Mouse (Mus musculus) adrenal gland, postnatal 4 days (tissue): ENCODE data around the gene Gnl3l. TPM values are rescaled to one million over a fixed set of nuclear protein-coding genes. Genes with fewer than 3 reads are reported as not detected.

Experiments
- DNase-seq, 2 experiments: peaks; one replicate each; pipeline ENCODE4 v3.0.0; 2021 to 2022; ENCODE audit warnings: low spot score in 2 of 2, mixed read lengths in 2 of 2
- total RNA-seq, 2 experiments: library from RNA; stranded (reverse); gene quantifications; 2 replicates each; pipeline ENCODE4 v1.2.3; 2021

Gene Gnl3l
- total RNA-seq, 2 experiments from 2014 or later = 62.4 to 75.3 TPM

- no peak for DNase-seq
Measured at GRCm38 (mm10) chrX:150960702-150961101, 56.4 kb downstream of the Gnl3l start.

GRCm38 (mm10) chrX:150956522-150957300, 60.4 kb downstream of the Gnl3l start:
- DNase-seq = peak; percentile 36 to 43

GRCm38 (mm10) chrX:150956016-150956415, 61.1 kb downstream of the Gnl3l start:
- DNase-seq = no peak

- no peak for DNase-seq
Measured at GRCm38 (mm10) chrX:150955441-150955840, 61.7 kb downstream of the Gnl3l start.

DNA sequence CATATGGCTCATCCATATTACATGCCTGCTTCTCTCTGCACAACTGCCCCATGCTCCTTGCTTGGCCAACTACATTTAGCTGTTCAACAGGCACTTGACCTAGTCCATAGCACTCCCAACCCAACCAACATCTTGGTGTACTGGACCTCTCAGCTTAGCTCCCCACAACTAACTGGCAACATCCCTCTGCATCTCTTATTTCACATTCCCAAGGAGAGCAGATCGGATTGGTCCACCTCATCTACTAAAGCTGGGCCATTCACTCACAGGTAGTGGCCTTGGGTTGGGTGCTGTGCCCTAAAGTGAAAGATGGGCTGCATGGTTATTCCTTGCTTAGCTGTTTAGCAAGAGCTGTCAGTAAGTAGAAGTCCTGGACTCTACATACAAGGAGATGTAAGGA, 62.4 kb downstream of the Gnl3l start:
- no peak for DNase-seq

Other genes starting within 250 kb of the Gnl3l start
- gene Maged2, start 203.0 kb downstream of the Gnl3l start, total RNA-seq = 100 to 1,000 TPM; 243 to 258 TPM
- gene Fgd1, start 28.8 kb upstream of the Gnl3l start, total RNA-seq = 10 to 100 TPM; 30.9 to 32.7 TPM
- gene Tsr2, start 79.2 kb upstream of the Gnl3l start, total RNA-seq = 10 to 100 TPM; 34.6 to 37.8 TPM
- 1 to 10 TPM; 3.8 TPM for gene Wnk3, start 180.8 kb upstream of the Gnl3l start, total RNA-seq